Mouse (Mus musculus): ENCODE data around the gene Fkrp. TPM values are rescaled to one million over a fixed set of nuclear protein-coding genes. Genes with fewer than 3 reads are reported as not detected.

Fkrp gene
- 33.1 and 34.8 TPM in 2 replicates for polyA plus RNA-seq (2016; fragmentation: Nextera tagmentation; extraction: Ambion mirVana)

- Histone ChIP-seq H3K4me3 (replicated peaks) (peak within 1 kb of the TSS; percentile 96), H3K9me3 (no peaks in the 10 kb centered on the region), H3K27me3 (peaks cover 13% of the 10 kb centered on the region), H3K4me1 (replicated peaks) (peaks cover 63% of the 10 kb centered on the region), H3K9ac (replicated peaks) (peak within 1 kb of the TSS; percentile 99), H3K27ac (peak within 1 kb of the TSS; percentile 99), H3K36me3 (peaks cover 28% of the 10 kb centered on the region), H3K4me2 (peak within 1 kb of the TSS; percentile 89)
- peak; percentile 54 for ATAC-seq (ENCODE audit: insufficient number of reproducible peaks, insufficient read depth, low FRiP score, low TSS enrichment, low read depth)
- 1% methylated on average over 62 of the region's 64 CpGs for WGBS
Measured at GRCm38 (mm10) chr7:16816475-16817122, at the start of gene Fkrp. Fkrp (minus strand) TSS chr7:16816732.

- Histone ChIP-seq H3K27me3 (no peaks in the 10 kb centered on the region), H3K9me3 (peaks cover 4% of the 10 kb centered on the region; the same call in 1 of the 2 replicates), H3K36me3 (peaks cover 79% of the 10 kb centered on the region), H3K27ac (no peak overlapping the region), H3K9ac (replicated peaks) (no peak overlapping the region), H3K4me3 (replicated peaks) (no peak overlapping the region), H3K4me1 (replicated peaks) (no peaks in the 10 kb centered on the region), H3K4me2 (no peak overlapping the region)
- WGBS: 34% methylated on average over 5 of the region's 5 CpGs
- ATAC-seq (ENCODE audit: insufficient number of reproducible peaks, insufficient read depth, low FRiP score, low TSS enrichment, low read depth): no peak
Measured at GRCm38 (mm10) chr7:16859902-16860651, 43.5 kb upstream of the Fkrp start.

GRCm38 (mm10) chr7:16858336-16858735 is 41.8 kb upstream of the Fkrp start:
- no peaks in the 10 kb centered on the region for H3K4me1 ChIP-seq (replicated peaks)
- H3K4me2 ChIP-seq: no peak overlapping the region
- no peak overlapping the region for H3K9ac ChIP-seq (replicated peaks)
- H3K27ac ChIP-seq: no peak overlapping the region
- peaks cover 81% of the 10 kb centered on the region for H3K36me3 ChIP-seq
- peaks cover 4% of the 10 kb centered on the region; the same call in 1 of the 2 replicates for H3K9me3 ChIP-seq
- H3K27me3 ChIP-seq: no peaks in the 10 kb centered on the region
- WGBS: 20% methylated on average over 17 of the region's 17 CpGs
- no peak overlapping the region for H3K4me3 ChIP-seq (replicated peaks)
- ATAC-seq (ENCODE audit: insufficient number of reproducible peaks, insufficient read depth, low FRiP score, low TSS enrichment, low read depth): no peak

GRCm38 (mm10) chr7:16853302-16853831 is 36.8 kb upstream of the Fkrp start:
- H3K9ac ChIP-seq (replicated peaks): no peak overlapping the region
- H3K27ac ChIP-seq: no peak overlapping the region
- H3K9me3 ChIP-seq: peaks cover 4% of the 10 kb centered on the region; the same call in 1 of the 2 replicates
- H3K4me2 ChIP-seq: no peak overlapping the region
- H3K4me3 ChIP-seq (replicated peaks): no peak overlapping the region
- ATAC-seq (ENCODE audit: insufficient number of reproducible peaks, insufficient read depth, low FRiP score, low TSS enrichment, low read depth): peak; percentile 13; the same call in 1 of the 2 replicates
- H3K27me3 ChIP-seq: no peaks in the 10 kb centered on the region
- H3K36me3 ChIP-seq: peaks cover 96% of the 10 kb centered on the region
- 89% methylated on average over 14 of the region's 14 CpGs for WGBS
- no peaks in the 10 kb centered on the region for H3K4me1 ChIP-seq (replicated peaks)

GRCm38 (mm10) chr7:16851636-16852035 is 35.1 kb upstream of the Fkrp start:
- Histone ChIP-seq H3K36me3 (peaks cover 89% of the 10 kb centered on the region), H3K27ac (no peak overlapping the region), H3K27me3 (no peaks in the 10 kb centered on the region), H3K4me1 (replicated peaks) (no peaks in the 10 kb centered on the region), H3K4me3 (replicated peaks) (no peak overlapping the region), H3K4me2 (no peak overlapping the region), H3K9me3 (no peaks in the 10 kb centered on the region), H3K9ac (replicated peaks) (no peak overlapping the region)
- no peak for ATAC-seq (ENCODE audit: insufficient number of reproducible peaks, insufficient read depth, low FRiP score, low TSS enrichment, low read depth)
- WGBS: 87% methylated on average over 4 of the region's 4 CpGs

- Histone ChIP-seq H3K4me1 (replicated peaks) (peaks cover 23% of the 10 kb centered on the region), H3K36me3 (peaks cover 59% of the 10 kb centered on the region), H3K27ac (no peak overlapping the region), H3K27me3 (no peaks in the 10 kb centered on the region), H3K4me3 (replicated peaks) (no peak overlapping the region), H3K9me3 (no peaks in the 10 kb centered on the region), H3K9ac (replicated peaks) (no peak overlapping the region), H3K4me2 (no peak overlapping the region)
- WGBS: 21% methylated on average over 17 of the region's 17 CpGs
- no peak for ATAC-seq (ENCODE audit: insufficient number of reproducible peaks, insufficient read depth, low FRiP score, low TSS enrichment, low read depth)
Measured at GRCm38 (mm10) chr7:16848579-16848978, 32.0 kb upstream of the Fkrp start.

- 86% methylated on average over 19 of the region's 19 CpGs for WGBS
- Histone ChIP-seq H3K27ac (no peak overlapping the region), H3K36me3 (peaks cover 51% of the 10 kb centered on the region), H3K4me1 (replicated peaks) (peaks cover 24% of the 10 kb centered on the region), H3K9me3 (no peaks in the 10 kb centered on the region), H3K9ac (replicated peaks) (no peak overlapping the region), H3K27me3 (no peaks in the 10 kb centered on the region), H3K4me2 (no peak overlapping the region), H3K4me3 (replicated peaks) (no peak overlapping the region)
- no peak for ATAC-seq (ENCODE audit: insufficient number of reproducible peaks, insufficient read depth, low FRiP score, low TSS enrichment, low read depth)
Measured at GRCm38 (mm10) chr7:16847507-16847906, 31.0 kb upstream of the Fkrp start.

GRCm38 (mm10) chr7:16846775-16847174 is 30.2 kb upstream of the Fkrp start:
- Histone ChIP-seq H3K27me3 (no peaks in the 10 kb centered on the region), H3K4me3 (replicated peaks) (no peak overlapping the region), H3K9ac (replicated peaks) (no peak overlapping the region), H3K27ac (no peak overlapping the region), H3K4me1 (replicated peaks) (peaks cover 29% of the 10 kb centered on the region), H3K9me3 (no peaks in the 10 kb centered on the region), H3K4me2 (no peak overlapping the region), H3K36me3 (peaks cover 44% of the 10 kb centered on the region)
- 94% methylated on average over 5 of the region's 5 CpGs for WGBS
- no peak for ATAC-seq (ENCODE audit: insufficient number of reproducible peaks, insufficient read depth, low FRiP score, low TSS enrichment, low read depth)

- ATAC-seq (ENCODE audit: insufficient number of reproducible peaks, insufficient read depth, low FRiP score, low TSS enrichment, low read depth): no peak
Measured at GRCm38 (mm10) chr7:16845820-16846167, 29.3 kb upstream of the Fkrp start.

GRCm38 (mm10) chr7:16845072-16845819 is 28.7 kb upstream of the Fkrp start:
- peaks cover 29% of the 10 kb centered on the region for H3K4me1 ChIP-seq (replicated peaks)
- peak overlapping the region; percentile 50 for H3K9ac ChIP-seq (replicated peaks)
- H3K4me3 ChIP-seq (replicated peaks): peak overlapping the region; percentile 67
- no peak for ATAC-seq (ENCODE audit: insufficient number of reproducible peaks, insufficient read depth, low FRiP score, low TSS enrichment, low read depth)
- 26% methylated on average over 14 of the region's 14 CpGs for WGBS
- H3K27ac ChIP-seq: peak overlapping the region; percentile 71
- H3K36me3 ChIP-seq: peaks cover 41% of the 10 kb centered on the region
- no peaks in the 10 kb centered on the region for H3K27me3 ChIP-seq
- peak overlapping the region; percentile 99 for H3K4me2 ChIP-seq
- no peaks in the 10 kb centered on the region for H3K9me3 ChIP-seq

More at GRCm38 (mm10) chr7:16845820-16846167, 29.3 kb upstream of the Fkrp start:
- WGBS: 37% methylated on average over 10 of the region's 10 CpGs
- H3K27ac ChIP-seq: peak overlapping the region; percentile 71
- peak overlapping the region; percentile 99 for H3K4me2 ChIP-seq
- peaks cover 29% of the 10 kb centered on the region for H3K4me1 ChIP-seq (replicated peaks)
- peaks cover 41% of the 10 kb centered on the region for H3K36me3 ChIP-seq
- H3K27me3 ChIP-seq: no peaks in the 10 kb centered on the region
- H3K4me3 ChIP-seq (replicated peaks): peak overlapping the region; percentile 67
- peak overlapping the region; percentile 50; the same call in 1 of the 2 replicates for H3K9ac ChIP-seq (replicated peaks)
- H3K9me3 ChIP-seq: no peaks in the 10 kb centered on the region

- Histone ChIP-seq H3K4me2 (peak overlapping the region; percentile 99), H3K9me3 (no peaks in the 10 kb centered on the region), H3K27ac (peak overlapping the region; percentile 71), H3K4me1 (replicated peaks) (peaks cover 29% of the 10 kb centered on the region), H3K4me3 (replicated peaks) (peak overlapping the region; percentile 67), H3K9ac (replicated peaks) (peak overlapping the region; percentile 50; the same call in 1 of the 2 replicates), H3K27me3 (no peaks in the 10 kb centered on the region), H3K36me3 (peaks cover 41% of the 10 kb centered on the region)
- 43% methylated on average over 3 of the region's 3 CpGs for WGBS
- ATAC-seq (ENCODE audit: insufficient number of reproducible peaks, insufficient read depth, low FRiP score, low TSS enrichment, low read depth): no peak
Measured at GRCm38 (mm10) chr7:16844696-16845071, 28.2 kb upstream of the Fkrp start.
